Mouse (Mus musculus) lung, postnatal 0 days (tissue): ENCODE data around the gene Saxo1.

Experiments
- CTCF ChIP-seq: IDR thresholded peaks from 2 replicates; pipeline ENCODE4 v1.5.1; 2016; ENCODE audit warnings: antibody characterized with exemption, mild to moderate bottlenecking
- EP300 ChIP-seq: IDR thresholded peaks from 2 replicates; pipeline ENCODE4 v1.6.1; 2016; ENCODE audit warnings: antibody characterized with exemption, mild to moderate bottlenecking, control low read depth

DNA sequence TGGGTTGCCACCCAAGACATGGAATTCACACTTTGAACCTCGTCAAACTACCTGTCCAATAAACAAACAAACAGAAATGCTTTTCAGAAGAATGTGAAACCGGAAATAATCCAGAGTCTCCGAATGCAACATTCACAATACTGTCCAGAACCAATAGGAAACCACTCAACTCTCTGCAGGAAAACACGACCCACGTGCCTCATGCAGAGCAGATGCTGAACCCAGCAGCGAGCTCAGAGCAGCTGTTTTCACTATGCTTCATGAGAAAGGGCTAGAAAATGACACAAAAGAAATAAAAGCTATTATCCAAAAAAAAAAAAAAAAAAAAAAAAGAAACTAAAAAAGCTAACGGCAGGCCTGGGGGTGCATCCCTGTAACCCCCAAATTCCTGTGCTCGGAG lies 74.4 kb downstream of the Saxo1 start:
- no peak for TF ChIP-seq CTCF
- TF ChIP-seq EP300, result no peak
